Mouse (Mus musculus) heart, adult 2 months (tissue): ENCODE data around the gene Fhit. TPM values are rescaled to one million over a fixed set of nuclear protein-coding genes. Genes with fewer than 3 reads are reported as not detected.

ENCODE experiments used
- DNase-seq, 2 experiments: peaks; one replicate each; pipeline ENCODE4 v3.0.0; 2021
- H3K27ac ChIP-seq: fragments of 200-600 bp; 2 replicates; pipeline ENCODE4 v1.8.1; 2022
- H3K27me3 ChIP-seq: fragments of 200-500 bp; 2 replicates; pipeline ENCODE4 v1.6.1; 2012; ENCODE audit warnings: mild to moderate bottlenecking, low read length, inconsistent platforms, mixed read lengths; ENCODE audit not compliant: control insufficient read depth, insufficient read depth
- H3K36me3 ChIP-seq: fragments of 200-500 bp; 2 replicates; pipeline ENCODE4 v1.6.1; 2012; ENCODE audit warnings: low read length, inconsistent platforms; ENCODE audit not compliant: control insufficient read depth, insufficient read depth
- H3K4me1 ChIP-seq: fragments of 200-500 bp; 2 replicates; pipeline ENCODE4 v1.6.1; 2011; ENCODE audit warnings: low read length; ENCODE audit not compliant: control insufficient read depth, insufficient read depth
- H3K4me3 ChIP-seq: fragments of 200-600 bp; 2 replicates; pipeline ENCODE4 v1.8.1; 2022
- H3K79me2 ChIP-seq: fragments of 200-500 bp; replicated peaks from 2 replicates; pipeline ENCODE4 v1.6.1; 2012; ENCODE audit warnings: mild to moderate bottlenecking, inconsistent platforms, low read length, moderate library complexity, mixed read lengths; ENCODE audit not compliant: control insufficient read depth, insufficient read depth
- H3K9ac ChIP-seq: fragments of 200-500 bp; 2 replicates; pipeline ENCODE4 v1.6.1; 2012; ENCODE audit warnings: low read depth, mild to moderate bottlenecking, control low read depth, inconsistent platforms, low read length, mixed read lengths
- CTCF ChIP-seq: fragments of 200-600 bp; IDR thresholded peaks from 2 replicates; pipeline ENCODE4 v1.8.1; 2022; ENCODE audit warnings: antibody characterized with exemption, mild to moderate bottlenecking, moderate library complexity
- EP300 ChIP-seq: fragments of 200-500 bp; IDR thresholded peaks from 2 replicates; pipeline ENCODE4 v1.6.1; 2011; ENCODE audit warnings: low read depth, low read length, control low read depth; ENCODE audit not compliant: insufficient read depth
- POLR2A ChIP-seq: fragments of 200-500 bp; IDR thresholded peaks from 2 replicates; pipeline ENCODE4 v1.6.1; 2011; ENCODE audit warnings: mild to moderate bottlenecking, low read depth, low read length, control low read depth; ENCODE audit not compliant: insufficient read depth
- WGBS: fragments of 180-500 bp; shearing (Covaris S2); methylation state at CpG from one replicate; pipeline ENCODE4 v1.1.7; 2018; 5-methylcytosine and 5-hydroxymethylcytosine counted together
- intact Hi-C: fragments of 180-260 bp; cut with DNase I; formaldehyde crosslinking; loops from one replicate; pipeline ENCODE4 v1.15.1; 2025
- polyA plus RNA-seq: library from polyadenylated mRNA; depleted of rRNA; stranded (reverse); fragments of >200 nt; gene quantifications from 2 replicates; pipeline ENCODE4 v1.2.3, GENCODE M21; 2012
- total RNA-seq, 2 experiments: library from RNA; stranded (reverse); gene quantifications; 2 replicates each; pipeline ENCODE4 v1.2.3; 2021

The Fhit gene
- total and polyA plus RNA-seq, 3 experiments: 1.7 to 2.3 (median 1.7) TPM

DNA sequence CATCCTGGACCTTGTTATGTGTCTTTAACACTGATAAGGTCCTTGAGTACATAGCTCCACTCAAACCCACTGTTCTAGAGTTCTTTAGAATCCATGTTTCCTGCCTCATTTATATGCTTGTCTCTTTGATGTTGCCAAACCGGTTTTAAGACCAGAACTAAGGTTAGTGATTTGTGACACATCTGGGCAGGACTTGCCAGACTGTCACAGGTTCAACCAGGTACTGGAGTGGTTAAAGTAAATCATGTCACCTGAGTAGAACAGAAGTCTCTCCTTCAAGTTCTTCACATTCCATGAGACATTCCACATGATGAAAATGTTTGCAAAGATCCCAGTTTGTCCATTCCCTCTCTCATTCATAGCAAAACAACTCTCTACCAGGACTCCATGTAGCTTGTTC, 1376.0 kb downstream of the Fhit start:
- no peak overlapping the region for H3K27ac ChIP-seq
- no peaks in the 10 kb centered on the region for H3K79me2 ChIP-seq
- H3K9ac ChIP-seq: no peak overlapping the region
- no peaks in the 10 kb centered on the region for H3K36me3 ChIP-seq
- H3K4me1 ChIP-seq: no peaks in the 10 kb centered on the region
- intact Hi-C loops: no loop called here
- 38% methylated on average over 1 of the region's 1 CpGs for WGBS
- H3K27me3 ChIP-seq: no peaks in the 10 kb centered on the region
- no peak for DNase-seq
- no peak overlapping the region for H3K4me3 ChIP-seq
- TF ChIP-seq CTCF (no peak), POLR2A (no peak), EP300 (no peak)

DNA sequence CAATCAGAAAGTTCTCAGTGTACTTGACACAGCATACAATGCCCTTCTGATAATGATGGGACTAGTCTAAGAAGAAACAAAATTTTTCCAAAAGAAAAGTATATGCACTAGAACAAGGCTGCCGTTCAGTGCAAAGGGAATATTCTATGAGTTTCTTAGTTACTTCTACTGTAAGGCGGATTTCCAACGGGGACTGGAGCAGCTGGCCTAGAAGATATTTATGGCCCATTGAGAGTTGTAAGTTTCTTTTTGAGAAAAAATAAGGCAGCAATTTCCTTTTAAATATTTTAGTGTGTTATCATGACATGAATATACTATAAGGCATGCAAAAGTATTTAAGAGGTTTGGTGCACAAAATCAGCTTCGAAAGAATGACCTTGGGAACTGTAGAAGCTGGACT, 1410.5 kb downstream of the Fhit start:
- Histone ChIP-seq H3K36me3 (no peaks in the 10 kb centered on the region), H3K4me3 (no peak overlapping the region), H3K27me3 (no peaks in the 10 kb centered on the region), H3K9ac (no peak overlapping the region), H3K4me1 (no peaks in the 10 kb centered on the region), H3K79me2 (no peaks in the 10 kb centered on the region), H3K27ac (no peak overlapping the region)
- intact Hi-C loops: no loop called here
- no peak for DNase-seq
- 71% methylated on average over 4 of the region's 4 CpGs for WGBS
- TF ChIP-seq POLR2A: no peak
- TF ChIP-seq EP300: no peak
- TF ChIP-seq CTCF: no peak

- H3K79me2 ChIP-seq: no peaks in the 10 kb centered on the region
- H3K9ac ChIP-seq: no peak overlapping the region
- H3K27me3 ChIP-seq: no peaks in the 10 kb centered on the region
- no peak for TF ChIP-seq CTCF
- no peak for TF ChIP-seq POLR2A
- TF ChIP-seq EP300: no peak
- intact Hi-C loops: no loop called here
- H3K4me1 ChIP-seq: no peaks in the 10 kb centered on the region
- DNase-seq: no peak
- no peaks in the 10 kb centered on the region for H3K36me3 ChIP-seq
- no peak overlapping the region for H3K4me3 ChIP-seq
- no peak overlapping the region for H3K27ac ChIP-seq
- 86% methylated on average over 1 of the region's 1 CpGs for WGBS
Measured at GRCm38 (mm10) chr14:9748709-9749108, 1413.1 kb downstream of the Fhit start.

DNA sequence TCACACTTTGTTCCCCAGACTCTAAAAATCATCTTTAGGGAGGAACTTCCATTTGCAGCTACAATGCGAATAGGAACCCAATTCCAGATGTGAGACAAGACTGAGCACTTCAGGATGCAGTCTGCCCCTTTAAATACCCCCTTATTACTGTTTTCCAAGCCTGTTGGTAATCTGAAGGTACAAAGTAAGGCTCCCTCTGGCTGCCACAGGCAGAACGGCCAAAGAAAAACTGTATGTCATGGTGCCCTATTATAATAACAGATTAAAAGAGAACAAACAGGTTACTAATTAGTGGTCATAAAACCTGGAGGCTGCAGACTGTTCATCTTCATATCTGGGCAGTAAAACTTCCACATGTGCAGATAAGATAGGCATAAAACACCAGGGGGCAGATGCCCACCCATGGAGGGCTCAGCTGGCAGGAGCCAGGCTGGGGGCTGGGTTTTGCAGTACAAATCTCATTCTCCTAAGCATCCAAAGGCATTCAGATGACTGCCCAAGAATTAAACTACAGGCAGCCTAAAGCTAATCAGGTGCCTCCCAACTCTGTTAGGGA, 1439.8 kb downstream of the Fhit start:
- no peaks in the 10 kb centered on the region for H3K27me3 ChIP-seq
- intact Hi-C loops: no loop called here
- no peak overlapping the region for H3K4me3 ChIP-seq
- no peaks in the 10 kb centered on the region for H3K36me3 ChIP-seq
- DNase-seq: no peak
- H3K27ac ChIP-seq: no peak overlapping the region
- H3K4me1 ChIP-seq: no peaks in the 10 kb centered on the region
- no peak for TF ChIP-seq POLR2A
- TF ChIP-seq CTCF: peak; percentile 16; the same call in 1 of the 2 replicates
- no peak for TF ChIP-seq EP300
- WGBS: 60% methylated on average over 2 of the region's 2 CpGs
- no peaks in the 10 kb centered on the region for H3K79me2 ChIP-seq
- H3K9ac ChIP-seq: no peak overlapping the region

DNA sequence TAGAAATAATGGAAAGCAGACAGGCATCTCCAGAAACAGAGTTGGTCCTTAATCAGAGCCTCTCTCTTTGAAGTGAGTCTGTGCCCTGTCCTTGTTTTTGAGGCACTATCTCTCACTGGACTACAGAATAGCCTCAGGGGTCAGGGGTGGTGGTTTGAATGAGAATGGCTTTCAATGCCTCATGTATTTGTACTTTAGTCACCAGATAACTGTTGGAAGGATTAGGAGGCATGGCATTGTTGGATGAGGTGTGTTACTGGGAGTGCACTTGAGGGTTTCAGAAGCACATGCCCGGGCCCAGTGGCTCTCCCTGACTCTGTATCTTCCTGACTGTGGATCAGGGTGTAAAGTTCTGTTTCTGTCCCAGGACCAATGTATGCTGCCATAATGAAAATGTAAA, 1463.2 kb downstream of the Fhit start:
- TF ChIP-seq POLR2A (no peak), EP300 (no peak), CTCF (no peak)
- no peak for DNase-seq
- no peaks in the 10 kb centered on the region for H3K79me2 ChIP-seq
- intact Hi-C loops: no loop called here
- H3K27me3 ChIP-seq: no peaks in the 10 kb centered on the region
- H3K9ac ChIP-seq: no peak overlapping the region
- no peaks in the 10 kb centered on the region for H3K4me1 ChIP-seq
- no peak overlapping the region for H3K27ac ChIP-seq
- H3K4me3 ChIP-seq: no peak overlapping the region
- WGBS: 67% methylated on average over 1 of the region's 1 CpGs
- H3K36me3 ChIP-seq: no peaks in the 10 kb centered on the region

DNA sequence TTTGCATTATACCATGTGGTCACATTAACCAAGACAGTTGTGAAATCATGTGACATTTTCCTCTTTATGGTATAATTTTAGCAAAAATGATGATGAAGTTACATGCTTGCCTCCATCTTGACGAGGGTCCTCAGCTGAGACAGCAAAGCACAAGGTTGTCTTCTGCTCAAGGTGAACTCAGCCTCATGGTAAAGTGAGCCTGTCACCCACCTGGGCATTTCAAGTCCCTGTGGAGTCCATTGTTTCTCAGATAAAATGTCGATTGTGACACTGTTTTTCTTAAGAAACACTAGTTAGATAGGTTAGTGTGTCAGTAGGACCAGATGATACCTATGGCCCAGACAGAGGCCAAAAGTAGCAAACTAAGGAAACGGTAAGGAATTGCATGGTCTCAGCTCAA, 1464.7 kb downstream of the Fhit start:
- no peaks in the 10 kb centered on the region for H3K27me3 ChIP-seq
- no peaks in the 10 kb centered on the region for H3K4me1 ChIP-seq
- WGBS: 68% methylated on average over 3 of the region's 3 CpGs
- no peaks in the 10 kb centered on the region for H3K36me3 ChIP-seq
- intact Hi-C loops: no loop called here
- no peak overlapping the region for H3K4me3 ChIP-seq
- DNase-seq: no peak
- no peaks in the 10 kb centered on the region for H3K79me2 ChIP-seq
- no peak overlapping the region for H3K27ac ChIP-seq
- H3K9ac ChIP-seq: no peak overlapping the region
- TF ChIP-seq CTCF: no peak
- no peak for TF ChIP-seq POLR2A
- no peak for TF ChIP-seq EP300
